Mouse (Mus musculus): ENCODE measurements at regions not wholly inside any gene's neighbourhood (a gene's known extent, or its start where the extent isn't known, plus 50 kb on each side); places are given as distances from the start of the nearest gene placed in this dataset.

DNA sequence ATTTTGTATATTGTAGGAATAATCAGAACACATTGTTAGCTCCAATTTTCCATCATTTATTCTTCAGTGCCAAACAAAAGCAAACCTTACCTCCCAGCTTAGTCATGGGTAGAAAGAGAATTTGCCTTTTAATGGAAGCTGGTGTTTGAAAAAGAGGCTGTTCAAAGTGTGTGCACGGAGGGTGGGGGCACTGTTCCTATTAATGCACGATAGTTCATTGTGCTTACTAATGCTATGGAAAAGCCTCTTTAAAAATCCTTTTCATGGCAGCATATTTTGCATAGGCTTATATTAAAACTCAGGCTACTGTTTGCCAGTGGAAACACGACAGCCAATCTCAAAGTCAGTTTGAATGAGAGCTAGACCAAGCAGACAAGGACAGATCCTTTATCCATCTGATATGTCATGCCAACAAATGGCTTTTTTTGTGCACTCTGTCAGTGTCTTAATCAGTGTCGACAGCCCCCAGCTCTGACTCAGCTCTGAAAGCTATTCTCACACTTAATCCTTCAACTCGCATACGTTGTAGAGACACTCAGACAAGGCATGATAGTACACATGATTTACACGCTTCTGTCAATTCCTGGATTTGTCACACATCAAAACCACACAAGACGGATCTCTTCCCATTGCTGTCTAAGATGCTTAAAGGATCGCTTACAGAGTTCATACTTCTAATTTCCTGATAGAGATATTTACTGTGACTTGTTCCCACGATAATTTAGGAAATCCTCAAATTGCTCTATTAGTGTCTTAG lies 280.8 kb upstream of the Galnt5 start:
- 53% methylated on average over 10 of the region's 10 CpGs for WGBS
- no peaks in the 10 kb centered on the region for H3K79me2 ChIP-seq (replicated peaks; ENCODE audit: control insufficient read depth, insufficient read depth, low read length)
- intact Hi-C loops (cut with DNase I) = no loop called here
- no peak overlapping the region for H3K27ac ChIP-seq
- no peaks in the 10 kb centered on the region for H3K4me1 ChIP-seq (ENCODE audit: control insufficient read depth, insufficient read depth, low read length)
- no peak overlapping the region for H3K4me3 ChIP-seq
- no peaks in the 10 kb centered on the region for H3K36me3 ChIP-seq (ENCODE audit: control insufficient read depth, insufficient read depth, low read length)
- no peak overlapping the region for H3K9ac ChIP-seq (ENCODE audit: low read depth, low read length)
- no peak for DNase-seq
- TF ChIP-seq POLR2A (IDR thresholded peaks at IDR 0.05; ENCODE audit: insufficient read depth, low read depth, low read length) (no peak), EP300 (IDR thresholded peaks at IDR 0.05; ENCODE audit: insufficient read depth, low read depth, low read length) (no peak), CTCF (IDR thresholded peaks at IDR 0.05) (no peak)
- H3K27me3 ChIP-seq (ENCODE audit: control insufficient read depth, insufficient read depth, low read length) = no peaks in the 10 kb centered on the region

All from heart, adult 2 months (tissue).